Mouse (Mus musculus) hindbrain, embryonic 14.5 days (tissue): ENCODE data around the gene Lbhd1. TPM values are rescaled to one million over a fixed set of nuclear protein-coding genes. Genes with fewer than 3 reads are reported as not detected.
A peak's percentile ranks its signal among the peaks of the same experiment; 100 is the strongest.
"Not testable (repeated sequence)": the region's sequence is repeated elsewhere in the genome, so short reads cannot be mapped to it uniquely, and the experiment has no call there.

Source experiments
- ATAC-seq: fragments of 200-750 bp; cut with Nextera tagmentation; 2 replicates; pipeline ENCODE4 v1.8.0; 2017; ENCODE audit warnings: moderate number of reproducible peaks, mild to moderate bottlenecking, moderate TSS enrichment, moderate library complexity; ENCODE audit not compliant: low FRiP score
- DNase-seq: peaks from one replicate; pipeline ENCODE4 v3.0.0-alpha.2; 2015; ENCODE audit warnings: low spot score
- H3K27ac ChIP-seq: fragments of 300-500 bp; sonication (generic); 2 replicates; pipeline ENCODE4 v1.5.1; 2014; ENCODE audit warnings: mild to moderate bottlenecking, moderate library complexity
- H3K27me3 ChIP-seq: fragments of 300-500 bp; sonication (generic); 2 replicates; pipeline ENCODE4 v1.6.1; 2014; ENCODE audit warnings: mild to moderate bottlenecking, low read length, mixed read lengths; ENCODE audit not compliant: control insufficient read depth, insufficient read depth
- H3K36me3 ChIP-seq: fragments of 300-500 bp; sonication (generic); replicated peaks from 2 replicates; pipeline ENCODE4 v1.6.1; 2014; ENCODE audit not compliant: control insufficient read depth, insufficient read depth
- H3K4me1 ChIP-seq: fragments of 300-500 bp; sonication (generic); replicated peaks from 2 replicates; pipeline ENCODE4 v1.6.1; 2014; ENCODE audit warnings: antibody characterized with exemption, low read length, mixed read lengths; ENCODE audit not compliant: control insufficient read depth, insufficient read depth
- H3K4me2 ChIP-seq: fragments of 300-500 bp; sonication (generic); replicated peaks from 2 replicates; pipeline ENCODE4 v1.6.1; 2014; ENCODE audit warnings: mild to moderate bottlenecking, moderate library complexity
- H3K4me3 ChIP-seq: fragments of 300-500 bp; sonication (generic); replicated peaks from 2 replicates; pipeline ENCODE4 v1.5.1; 2014; ENCODE audit warnings: mild to moderate bottlenecking, low read length
- H3K9ac ChIP-seq: fragments of 300-500 bp; sonication (generic); 2 replicates; pipeline ENCODE4 v1.6.1; 2014
- H3K9me3 ChIP-seq: fragments of 300-500 bp; sonication (generic); 2 replicates; pipeline ENCODE4 v1.6.1; 2016; ENCODE audit warnings: low read length; ENCODE audit not compliant: control insufficient read depth
- WGBS: fragments of 180-500 bp; shearing (Covaris S2); extraction: QIAGEN DNeasy Blood & Tissue Kit; methylation state at CpG from one replicate; pipeline ENCODE4 v1.1.7; 2014; 5-methylcytosine and 5-hydroxymethylcytosine counted together
- polyA plus RNA-seq: library from polyadenylated mRNA; unstranded; fragments of >200 nt; fragmentation: Nextera tagmentation; extraction: Ambion mirVana; gene quantifications from 2 replicates; pipeline ENCODE4 v1.2.1, GENCODE M21; 2014

Gene Lbhd1
- polyA plus RNA-seq = 33.0 and 39.9 TPM in 2 replicates

DNA sequence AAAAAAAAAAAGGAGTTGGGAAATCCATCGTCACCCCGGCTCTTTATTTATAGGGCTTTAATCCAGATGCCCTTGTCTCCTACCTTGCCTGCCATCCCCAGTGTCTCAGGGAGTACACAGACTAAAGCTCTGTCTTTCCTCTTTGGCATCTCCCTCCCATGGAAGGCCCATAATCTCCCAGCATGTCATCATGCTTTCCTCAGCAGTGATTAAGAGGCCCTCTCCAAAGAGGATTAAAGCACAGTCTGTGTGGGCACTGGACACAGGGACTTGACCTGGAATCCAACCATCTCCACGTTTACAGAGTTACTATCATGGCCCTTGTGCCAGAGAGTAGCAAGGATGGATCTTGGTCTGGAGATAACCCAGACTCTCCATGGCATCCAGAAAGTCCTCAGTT, at the start of gene Lbhd1, which contains the start of gene Gm49403:
Lbhd1 (plus strand) TSS at position 117 of the 400 bp plus-strand sequence.
Gm49403 (plus strand) TSS at position 315 of the 400 bp plus-strand sequence.
- 80% methylated on average over 3 of the region's 3 CpGs for WGBS

DNA sequence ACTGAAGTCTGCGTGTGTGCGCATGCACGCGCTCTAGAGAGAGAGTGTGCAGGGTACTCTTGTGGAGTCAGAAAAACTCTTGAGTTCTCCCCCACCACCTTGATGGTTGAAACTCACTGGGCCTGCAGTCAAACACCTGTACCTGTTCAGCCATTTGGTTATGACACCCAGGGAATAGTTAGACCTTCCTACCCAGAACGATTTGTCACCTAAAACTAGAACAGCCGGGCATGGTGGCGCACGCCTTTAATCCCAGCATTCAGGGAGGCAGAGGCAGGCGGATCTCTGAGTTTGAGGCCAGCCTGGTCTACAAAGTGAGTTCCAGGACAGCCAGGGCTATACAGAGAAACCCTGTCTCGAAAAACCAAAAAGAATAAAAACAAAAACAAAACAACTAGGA, 47.2 kb upstream of the Lbhd1 start:
- not testable (repeated sequence) for H3K9ac ChIP-seq, H3K9me3 ChIP-seq, H3K27me3 ChIP-seq, ATAC-seq, DNase-seq
- peak overlapping the region; percentile 66; the same call in 1 of the 2 replicates for H3K4me2 ChIP-seq
- peak overlapping the region; percentile 96; the same call in 1 of the 2 replicates for H3K27ac ChIP-seq
- WGBS = 99% methylated on average over 10 of the region's 10 CpGs
- H3K36me3 ChIP-seq = peaks cover 45% of the 10 kb centered on the region
- peak overlapping the region; percentile 77; the same call in 1 of the 2 replicates for H3K4me3 ChIP-seq
- H3K4me1 ChIP-seq = peaks cover 13% of the 10 kb centered on the region

More for the DNA sequence above, at the start of gene Lbhd1, which contains the start of gene Gm49403:
- H3K4me1 ChIP-seq = peaks cover 15% of the 10 kb centered on the region
- H3K4me3 ChIP-seq = no peak within 1 kb of the TSS
- no peak within 1 kb of the TSS for H3K4me2 ChIP-seq
- H3K36me3 ChIP-seq = no peaks in the 10 kb centered on the region
- no peak for DNase-seq
- H3K9ac ChIP-seq = no peak within 1 kb of the TSS
- H3K27me3 ChIP-seq = no peaks in the 10 kb centered on the region
- H3K9me3 ChIP-seq = no peaks in the 10 kb centered on the region
- H3K27ac ChIP-seq = no peak within 1 kb of the TSS
- no peak for ATAC-seq

DNA sequence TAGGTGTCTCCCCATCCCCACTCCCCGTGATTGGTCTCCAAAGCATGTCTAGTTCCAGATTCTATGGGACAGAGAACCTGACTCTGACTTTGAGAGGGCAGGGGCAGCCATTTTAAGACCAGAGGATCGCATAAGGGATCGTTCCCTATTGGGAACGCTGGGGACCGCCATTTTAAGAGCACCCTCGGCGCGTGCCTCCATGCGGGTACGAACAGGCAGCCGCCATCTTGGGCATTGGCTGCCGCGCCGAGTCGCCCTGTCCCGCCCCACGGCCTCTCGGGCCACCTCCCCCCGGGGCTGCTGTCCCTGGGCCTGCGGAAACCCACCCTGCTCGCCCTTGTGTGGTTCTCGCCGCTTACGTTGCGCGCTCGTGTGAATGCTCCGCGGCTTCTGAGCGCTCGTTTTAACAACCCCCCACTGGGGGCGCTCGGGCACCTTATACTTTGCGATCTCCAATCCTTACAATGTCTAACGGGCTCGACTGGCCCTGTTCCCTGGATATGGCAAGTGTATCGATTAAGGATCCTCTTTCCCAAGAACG, 46.2 kb upstream of the Lbhd1 start, which contains the start of gene Bscl2:
Bscl2 (plus strand) TSS at position 217 of the 541 bp plus-strand sequence.
- Histone ChIP-seq H3K9ac (peak within 1 kb of the TSS; percentile 94), H3K4me1 (peaks cover 13% of the 10 kb centered on the region), H3K36me3 (peaks cover 41% of the 10 kb centered on the region), H3K4me2 (peak within 1 kb of the TSS; percentile 66), H3K4me3 (peak within 1 kb of the TSS; percentile 77), H3K27ac (peak within 1 kb of the TSS; percentile 96), H3K9me3 (no peaks in the 10 kb centered on the region), H3K27me3 (no peaks in the 10 kb centered on the region)
- peak; percentile 64 for ATAC-seq
- WGBS = under 1% methylated on average over 35 of the region's 38 CpGs
- DNase-seq = peak; percentile 83

DNA sequence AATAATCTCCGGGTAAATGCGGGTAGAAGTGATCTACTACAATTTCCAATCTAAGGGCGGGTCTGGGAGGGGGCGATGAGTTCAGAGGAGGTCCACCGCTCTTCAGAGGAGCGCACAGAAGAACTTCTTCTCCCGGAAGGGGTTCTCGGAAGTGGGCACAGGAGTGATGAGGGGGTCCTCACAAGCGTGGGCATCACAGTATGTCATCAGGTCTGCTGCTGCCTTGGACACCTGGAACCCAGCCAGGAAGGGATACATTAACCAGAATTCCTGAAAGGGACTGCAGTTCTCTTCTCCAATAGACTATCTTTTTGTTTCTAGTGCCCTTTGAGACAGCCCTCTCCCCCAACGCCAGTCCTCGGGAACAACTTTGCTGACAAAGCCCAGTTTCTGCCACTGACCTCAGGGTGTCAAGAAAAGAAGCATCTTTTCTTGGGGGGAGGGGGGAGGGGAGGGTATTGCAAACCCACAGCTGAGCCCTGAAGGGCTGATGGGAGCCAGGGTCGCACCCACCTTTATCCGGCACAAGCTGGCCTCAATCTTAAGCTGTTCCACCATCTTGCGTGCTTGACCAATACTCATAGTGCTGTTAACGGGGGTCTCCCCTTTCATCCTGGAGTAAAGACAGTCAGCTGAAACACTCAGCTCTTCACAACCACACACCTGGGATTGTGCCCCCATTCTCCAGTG, 45.3 kb upstream of the Lbhd1 start:
- WGBS = 11% methylated on average over 15 of the region's 15 CpGs
- H3K4me1 ChIP-seq = peaks cover 13% of the 10 kb centered on the region
- ATAC-seq = no peak

DNA sequence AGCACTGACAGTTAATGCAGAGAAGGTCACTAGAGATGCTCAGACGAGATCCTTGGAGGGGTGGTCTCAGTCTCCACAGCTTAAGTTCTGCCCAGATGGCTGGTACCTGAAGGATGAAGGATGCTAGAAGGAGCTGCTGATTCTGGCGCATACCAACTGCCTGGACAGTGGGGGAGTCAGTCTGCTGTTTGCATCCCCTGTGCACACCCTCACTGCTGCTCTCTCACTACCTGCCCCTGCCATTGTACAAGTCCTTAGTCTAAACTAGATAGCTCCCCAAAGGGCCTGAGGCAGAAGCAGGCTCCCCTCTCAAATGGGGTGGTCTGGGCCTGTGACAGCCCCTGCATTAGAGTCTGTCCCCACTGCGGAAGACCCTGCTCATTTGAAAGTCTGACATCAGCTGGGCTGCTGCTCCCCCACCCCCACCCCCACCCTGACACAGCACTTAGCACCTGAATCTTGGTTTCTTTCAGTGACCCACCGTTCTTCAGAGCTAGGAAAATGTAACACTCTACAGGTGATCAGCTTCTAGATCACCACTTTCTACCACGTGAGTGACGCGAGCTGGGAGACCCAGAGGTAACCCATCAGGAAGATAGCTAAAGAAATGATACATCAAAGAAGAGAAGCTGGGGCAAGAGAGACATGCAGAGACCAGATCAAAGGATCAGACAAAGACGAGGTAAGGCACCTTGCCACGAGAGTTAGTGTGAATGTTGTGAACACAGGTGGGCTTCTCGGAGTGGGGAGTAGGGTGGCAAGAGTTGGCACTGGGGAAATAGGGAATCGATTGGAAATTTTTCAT, 44.2 kb upstream of the Lbhd1 start, which contains the start of gene Gng3:
Gng3 (minus strand) TSS at position 92 of the 805 bp plus-strand sequence.
- Histone ChIP-seq H3K36me3 (peaks cover 37% of the 10 kb centered on the region), H3K9ac (peak within 1 kb of the TSS; percentile 94), H3K9me3 (no peaks in the 10 kb centered on the region), H3K27me3 (no peaks in the 10 kb centered on the region), H3K4me1 (peaks cover 13% of the 10 kb centered on the region), H3K4me2 (peak within 1 kb of the TSS; percentile 66), H3K4me3 (peak within 1 kb of the TSS; percentile 77), H3K27ac (peak within 1 kb of the TSS; percentile 96)
- DNase-seq = peak; percentile 83
- peak; percentile 93 for ATAC-seq
- WGBS = 29% methylated on average over 11 of the region's 11 CpGs

More for the DNA sequence above, 45.3 kb upstream of the Lbhd1 start:
- H3K4me3 ChIP-seq = peak overlapping the region; percentile 77
- peaks cover 39% of the 10 kb centered on the region for H3K36me3 ChIP-seq
- peak overlapping the region; percentile 66 for H3K4me2 ChIP-seq
- H3K9me3 ChIP-seq = no peaks in the 10 kb centered on the region
- no peaks in the 10 kb centered on the region for H3K27me3 ChIP-seq
- peak overlapping the region; percentile 94 for H3K9ac ChIP-seq
- peak; percentile 46 for DNase-seq
- H3K27ac ChIP-seq = peak overlapping the region; percentile 96

DNA sequence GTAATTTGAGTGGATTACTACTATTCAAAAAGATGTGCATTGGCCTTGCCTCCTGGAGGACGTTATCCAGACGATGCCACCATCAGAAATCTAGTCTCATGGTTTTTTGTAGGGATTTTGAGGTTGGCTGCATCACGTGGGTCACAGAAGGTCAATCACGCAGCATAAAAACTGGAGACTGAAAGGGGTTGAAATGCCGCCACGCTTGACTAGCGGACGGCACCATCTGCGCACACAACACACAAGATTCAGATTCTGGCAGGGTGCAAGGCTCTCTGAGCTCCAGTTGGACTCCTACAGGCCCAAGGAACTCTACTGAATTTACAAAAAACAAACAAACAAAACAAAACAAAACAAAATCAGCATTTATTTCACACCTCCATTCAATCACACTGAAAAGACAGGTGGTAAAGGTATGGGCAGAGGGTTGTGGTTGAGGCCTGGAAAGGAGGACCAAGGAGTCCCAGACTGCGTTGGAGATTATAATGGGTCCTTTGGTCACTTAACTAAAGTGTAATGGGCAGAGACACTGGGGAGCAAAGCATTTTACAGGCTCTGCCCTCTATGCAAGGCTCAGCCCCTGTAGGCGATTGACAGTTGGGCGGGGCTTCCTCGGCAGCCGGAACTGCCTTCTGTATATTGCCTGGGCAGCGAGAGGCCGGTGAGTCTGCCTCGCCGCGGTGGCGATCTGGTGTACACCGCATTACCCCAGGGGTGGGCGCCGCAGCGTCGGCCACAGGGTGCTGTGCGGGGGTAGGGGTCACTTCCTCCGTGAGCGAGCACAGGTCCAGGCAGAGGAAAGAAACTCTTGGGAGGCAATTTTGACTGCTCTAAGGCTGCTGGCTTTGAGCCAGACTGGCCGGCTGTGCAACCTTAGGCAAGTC, 43.4 kb upstream of the Lbhd1 start:
- Histone ChIP-seq H3K36me3 (peaks cover 34% of the 10 kb centered on the region), H3K4me1 (peaks cover 13% of the 10 kb centered on the region), H3K4me3 (peak overlapping the region; percentile 77), H3K27ac (peak overlapping the region; percentile 96), H3K27me3 (no peaks in the 10 kb centered on the region), H3K4me2 (peak overlapping the region; percentile 66), H3K9ac (peak overlapping the region; percentile 94), H3K9me3 (no peaks in the 10 kb centered on the region)
- DNase-seq (peak; percentile 67), ATAC-seq (no peak)
- WGBS = 13% methylated on average over 29 of the region's 29 CpGs

DNA sequence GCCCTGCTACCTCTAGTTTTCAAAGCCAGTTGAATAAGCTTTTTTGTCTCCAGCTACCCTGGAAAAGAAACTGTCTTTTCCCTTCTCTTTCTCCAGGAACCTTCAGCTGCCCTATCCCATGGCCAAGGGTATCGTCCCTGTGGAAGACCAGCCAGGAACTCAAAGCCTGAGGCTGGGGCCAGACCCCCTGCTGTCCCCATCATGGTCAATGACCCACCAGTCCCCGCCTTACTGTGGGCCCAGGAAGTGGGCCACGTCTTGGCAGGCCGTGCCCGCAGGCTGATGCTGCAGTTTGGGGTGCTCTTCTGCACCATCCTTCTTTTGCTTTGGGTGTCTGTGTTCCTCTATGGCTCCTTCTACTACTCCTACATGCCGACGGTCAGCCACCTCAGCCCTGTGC, 42.5 kb upstream of the Lbhd1 start:
- peaks cover 13% of the 10 kb centered on the region for H3K4me1 ChIP-seq
- WGBS = 82% methylated on average over 7 of the region's 7 CpGs

DNA sequence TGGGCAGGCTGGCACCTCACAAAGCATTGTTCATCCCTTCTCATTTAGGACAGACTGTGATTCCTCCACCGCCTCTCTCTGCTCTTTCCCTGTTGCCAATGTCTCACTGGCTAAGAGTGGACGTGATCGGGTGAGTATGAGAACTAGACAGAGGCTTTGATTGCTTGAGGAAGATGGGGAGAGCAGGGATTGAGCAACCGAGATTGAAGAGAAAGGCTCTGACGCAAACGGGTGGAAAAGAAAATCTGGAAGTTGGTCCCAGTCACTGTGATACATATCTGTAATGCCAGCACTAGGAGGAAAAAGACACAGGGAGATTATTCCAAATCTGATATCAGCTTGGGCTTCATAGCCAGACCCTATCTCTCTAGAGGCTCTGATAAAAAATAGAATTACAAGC, 40.6 kb upstream of the Lbhd1 start:
- no peaks in the 10 kb centered on the region for H3K27me3 ChIP-seq
- no peak overlapping the region for H3K9ac ChIP-seq
- ATAC-seq (no peak), DNase-seq (no peak)
- H3K36me3 ChIP-seq = peaks cover 55% of the 10 kb centered on the region
- no peak overlapping the region for H3K27ac ChIP-seq
- no peak overlapping the region for H3K4me3 ChIP-seq
- no peaks in the 10 kb centered on the region for H3K9me3 ChIP-seq
- WGBS = 88% methylated on average over 6 of the region's 6 CpGs
- peaks cover 13% of the 10 kb centered on the region for H3K4me1 ChIP-seq
- H3K4me2 ChIP-seq = no peak overlapping the region

More for the DNA sequence above, 42.5 kb upstream of the Lbhd1 start:
- Histone ChIP-seq H3K36me3 (peaks cover 36% of the 10 kb centered on the region), H3K9ac (peak overlapping the region; percentile 94), H3K27me3 (no peaks in the 10 kb centered on the region), H3K9me3 (no peaks in the 10 kb centered on the region), H3K4me2 (peak overlapping the region; percentile 66), H3K27ac (peak overlapping the region; percentile 96; the same call in 1 of the 2 replicates), H3K4me3 (peak overlapping the region; percentile 77)
- ATAC-seq (no peak), DNase-seq (no peak)
